Mouse (Mus musculus) brain, embryonic 14.5 days (tissue): ENCODE measurements at regions not wholly inside any gene's neighbourhood (a gene's known extent, or its start where the extent isn't known, plus 50 kb on each side); places are given as distances from the start of the nearest gene placed in this dataset.

Experiments used
- CTCF ChIP-seq: fragments of 200-500 bp; IDR thresholded peaks from 2 replicates; pipeline ENCODE4 v1.5.1; 2012; ENCODE audit warnings: inconsistent platforms, mild to moderate bottlenecking, moderate library complexity, borderline replicate concordance; ENCODE audit not compliant: insufficient read depth, insufficient read length; ENCODE audit errors: extremely low read depth
- POLR2A ChIP-seq: fragments of 200-500 bp; IDR thresholded peaks from 2 replicates; pipeline ENCODE4 v1.6.1; 2012; ENCODE audit warnings: mild to moderate bottlenecking, inconsistent platforms, borderline replicate concordance; ENCODE audit not compliant: poor library complexity, insufficient read depth, insufficient read length, severe bottlenecking; ENCODE audit errors: extremely low read depth

DNA sequence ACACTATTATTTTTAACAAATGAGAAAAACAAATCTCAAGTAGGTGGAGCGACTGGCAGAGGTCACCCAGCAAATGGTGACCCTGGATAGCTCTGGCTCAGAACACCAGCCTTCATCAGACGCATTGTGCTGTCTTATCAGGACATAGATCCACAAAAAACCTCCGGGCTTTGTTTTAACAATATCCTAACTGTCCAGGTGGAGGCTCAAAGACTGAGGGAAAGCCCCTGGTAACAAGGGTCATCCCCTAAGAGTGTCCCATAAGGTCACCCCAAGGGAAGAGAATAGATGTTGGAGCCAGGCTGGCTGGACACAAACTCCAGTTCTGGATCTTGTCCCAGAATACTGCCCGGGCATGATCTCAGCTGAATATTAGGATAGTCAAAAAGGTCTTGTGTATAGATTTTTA lies 56.6 kb downstream of the Rhob start:
- TF ChIP-seq POLR2A: no peak
- no peak for TF ChIP-seq CTCF
